Mouse (Mus musculus): ENCODE measurements around the gene Tcte2. TPM values are rescaled to one million over a fixed set of nuclear protein-coding genes. Genes with fewer than 3 reads are reported as not detected.
A peak's percentile ranks its signal among the peaks of the same experiment; 100 is the strongest.

Gene Tcte2
- total and polyA plus RNA-seq, 2 experiments from 2014 or later: 10.0 to 26.6 TPM

DNA sequence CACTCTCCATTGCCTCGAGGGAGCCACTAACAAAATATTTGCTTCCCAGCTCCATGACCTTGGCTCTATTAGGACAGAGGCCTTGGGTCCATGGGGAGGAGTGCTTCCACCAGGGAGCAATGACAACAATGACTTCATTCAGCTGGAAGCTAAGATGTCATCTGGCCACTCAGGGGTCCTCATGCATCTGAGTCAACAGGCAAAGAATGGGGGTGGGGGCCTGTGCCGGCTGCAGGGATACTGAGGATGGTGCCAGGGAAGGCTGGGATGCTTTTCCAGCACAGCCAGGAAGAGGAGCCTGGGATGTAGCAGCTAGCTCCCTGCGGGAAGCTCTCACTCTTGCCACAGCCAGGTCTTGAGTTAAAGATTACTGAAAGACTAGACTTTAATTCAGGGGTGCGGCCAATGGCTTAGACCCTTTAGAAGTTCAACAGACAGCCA is 56.1 kb downstream of the Tcte2 start:
- no peak for TF ChIP-seq CTCF (IDR thresholded peaks at IDR 0.05)
- WGBS: 41% methylated on average over 4 of the region's 4 CpGs
- no peak overlapping the region for H3K9ac ChIP-seq (replicated peaks; ENCODE audit: low read length, poor library complexity, severe bottlenecking)
- H3K36me3 ChIP-seq (ENCODE audit: insufficient read depth, low read length): no peaks in the 10 kb centered on the region
- DNase-seq (ENCODE audit: low spot score) (peak; percentile 35), ATAC-seq (ENCODE audit: low FRiP score) (no peak)
- H3K9me3 ChIP-seq (ENCODE audit: low read length): no peaks in the 10 kb centered on the region
- no peak overlapping the region for H3K4me3 ChIP-seq (ENCODE audit: low read depth, low read length)
- H3K27ac ChIP-seq (ENCODE audit: low read depth, low read length): no peak overlapping the region
- no peaks in the 10 kb centered on the region for H3K27me3 ChIP-seq (ENCODE audit: insufficient read depth, low read length)
- H3K4me1 ChIP-seq (ENCODE audit: insufficient read depth, low read length): no peaks in the 10 kb centered on the region
- H3K4me2 ChIP-seq (ENCODE audit: low read depth, low read length, poor library complexity, severe bottlenecking): no peak overlapping the region

DNA sequence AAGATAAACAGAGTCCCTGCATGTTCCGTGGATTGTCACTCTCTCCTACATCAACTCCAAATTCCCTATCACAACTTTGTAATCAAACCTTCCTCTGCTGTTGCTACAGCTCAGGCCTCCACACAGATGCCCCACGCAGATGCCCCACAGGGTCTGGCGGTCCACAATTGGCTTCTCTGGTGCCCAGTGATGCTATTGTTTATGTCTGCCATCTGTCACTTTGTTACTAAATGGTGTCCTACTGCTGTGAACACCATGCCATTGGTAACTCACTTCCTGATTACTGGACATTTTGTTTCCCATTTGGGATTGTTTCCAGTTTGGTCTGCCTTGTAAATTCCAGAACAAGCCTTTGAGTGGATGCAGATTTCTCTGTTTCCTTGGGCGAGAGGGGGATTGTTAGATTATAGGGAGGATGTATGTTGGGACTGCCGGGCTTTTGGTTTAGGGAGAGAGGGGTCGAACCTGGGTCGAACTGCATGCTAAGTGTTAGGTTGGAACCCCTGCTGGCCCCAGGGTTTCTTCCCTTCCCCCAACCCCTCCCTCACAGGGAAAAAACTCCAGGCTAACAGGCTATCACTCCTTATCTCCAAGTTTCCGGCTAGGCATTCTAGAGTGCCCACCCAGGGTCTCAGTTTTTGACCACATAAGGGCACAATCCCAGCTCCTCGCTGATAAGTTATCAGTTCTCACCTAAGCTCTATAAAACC is 57.9 kb downstream of the Tcte2 start:
- ATAC-seq (ENCODE audit: low FRiP score) (no peak), DNase-seq (ENCODE audit: low spot score) (peak; percentile 33)
- no peak for TF ChIP-seq CTCF (IDR thresholded peaks at IDR 0.05)
- 58% methylated on average over 9 of the region's 9 CpGs for WGBS
- Histone ChIP-seq H3K36me3 (ENCODE audit: insufficient read depth, low read length) (no peaks in the 10 kb centered on the region), H3K27ac (ENCODE audit: low read depth, low read length) (no peak overlapping the region), H3K9ac (replicated peaks; ENCODE audit: low read length, poor library complexity, severe bottlenecking) (no peak overlapping the region), H3K27me3 (ENCODE audit: insufficient read depth, low read length) (no peaks in the 10 kb centered on the region), H3K4me1 (ENCODE audit: insufficient read depth, low read length) (no peaks in the 10 kb centered on the region), H3K4me3 (ENCODE audit: low read depth, low read length) (no peak overlapping the region), H3K9me3 (ENCODE audit: low read length) (no peaks in the 10 kb centered on the region), H3K4me2 (ENCODE audit: low read depth, low read length, poor library complexity, severe bottlenecking) (no peak overlapping the region)

DNA sequence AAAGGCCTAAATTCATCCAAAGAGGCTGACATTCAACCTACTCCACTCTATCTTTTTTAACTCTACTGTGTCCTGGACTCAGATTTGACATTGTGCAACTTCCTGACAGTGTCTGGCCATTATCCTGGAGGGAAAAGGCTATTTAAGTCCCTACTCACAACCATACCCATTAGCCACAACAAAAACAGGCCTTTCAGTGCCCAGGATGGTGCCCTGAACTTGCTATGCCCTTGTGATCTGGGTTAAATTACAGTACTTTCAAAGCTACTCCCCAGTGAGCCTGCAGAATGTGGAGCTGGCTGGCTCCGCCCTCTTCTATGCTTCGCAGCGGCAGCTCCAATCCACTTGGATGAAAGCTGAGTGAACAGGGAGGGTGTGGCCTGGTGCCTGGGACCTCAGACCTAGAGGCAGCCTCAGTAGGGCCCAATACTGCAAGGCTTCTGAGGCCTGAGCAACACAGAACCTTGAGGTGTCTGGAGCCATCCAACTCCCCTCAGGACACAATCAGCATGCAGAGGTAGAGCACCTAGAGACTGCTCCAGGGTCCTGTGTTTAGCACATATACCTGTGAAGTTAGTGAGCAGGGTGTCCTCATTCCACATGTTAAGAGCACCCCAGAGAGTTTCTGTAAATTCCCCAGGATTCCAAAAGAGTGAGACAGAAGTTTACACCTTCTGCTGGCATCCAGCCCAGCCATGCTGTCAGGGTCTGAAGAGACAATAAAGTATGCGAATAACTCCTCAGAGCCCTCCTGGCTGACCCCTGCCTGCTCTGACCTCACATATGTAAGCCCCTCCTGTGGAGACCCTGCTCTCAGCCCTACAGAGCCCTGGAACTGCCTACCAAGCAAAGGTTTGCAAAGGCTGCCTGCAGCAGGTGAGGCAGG is 61.3 kb downstream of the Tcte2 start:
- ATAC-seq (ENCODE audit: low FRiP score) (0 out of 2 replicates have a peak, but pooled peaks have one; percentile 34), DNase-seq (ENCODE audit: low spot score) (peak; percentile 34)
- Histone ChIP-seq H3K9me3 (ENCODE audit: low read length) (no peaks in the 10 kb centered on the region), H3K27me3 (ENCODE audit: insufficient read depth, low read length) (no peaks in the 10 kb centered on the region), H3K27ac (ENCODE audit: low read depth, low read length) (no peak overlapping the region), H3K4me1 (ENCODE audit: insufficient read depth, low read length) (no peaks in the 10 kb centered on the region), H3K36me3 (ENCODE audit: insufficient read depth, low read length) (no peaks in the 10 kb centered on the region), H3K4me3 (ENCODE audit: low read depth, low read length) (no peak overlapping the region), H3K9ac (replicated peaks; ENCODE audit: low read length, poor library complexity, severe bottlenecking) (no peak overlapping the region), H3K4me2 (ENCODE audit: low read depth, low read length, poor library complexity, severe bottlenecking) (no peak overlapping the region)
- 29% methylated on average over 4 of the region's 4 CpGs for WGBS
- TF ChIP-seq CTCF (IDR thresholded peaks at IDR 0.05): no peak

DNA sequence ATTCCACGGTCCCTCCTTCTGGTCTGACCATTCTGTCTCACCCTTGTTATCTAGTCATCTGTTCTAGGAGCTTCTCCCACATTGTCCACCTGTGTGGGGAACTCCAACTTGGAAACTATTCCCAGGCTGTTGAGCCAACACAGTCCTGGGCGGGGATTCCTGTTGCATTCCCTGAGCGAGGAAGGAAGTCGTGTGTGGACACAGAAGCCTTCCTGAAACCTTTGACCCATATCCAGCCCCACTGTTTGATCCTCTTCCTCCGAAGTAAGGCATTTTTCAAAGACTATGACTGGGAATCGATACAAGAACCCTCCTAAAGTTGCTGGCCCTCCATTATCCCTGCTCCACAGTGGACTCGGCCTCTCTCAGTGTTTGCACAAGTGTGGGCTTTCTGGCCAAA is 61.9 kb downstream of the Tcte2 start:
- no peak overlapping the region for H3K4me2 ChIP-seq (ENCODE audit: low read depth, low read length, poor library complexity, severe bottlenecking)
- H3K4me3 ChIP-seq (ENCODE audit: low read depth, low read length): no peak overlapping the region
- no peaks in the 10 kb centered on the region for H3K9me3 ChIP-seq (ENCODE audit: low read length)
- no peak overlapping the region for H3K27ac ChIP-seq (ENCODE audit: low read depth, low read length)
- 76% methylated on average over 7 of the region's 7 CpGs for WGBS
- no peak overlapping the region for H3K9ac ChIP-seq (replicated peaks; ENCODE audit: low read length, poor library complexity, severe bottlenecking)
- H3K36me3 ChIP-seq (ENCODE audit: insufficient read depth, low read length): no peaks in the 10 kb centered on the region
- H3K4me1 ChIP-seq (ENCODE audit: insufficient read depth, low read length): no peaks in the 10 kb centered on the region
- no peak for DNase-seq (ENCODE audit: low spot score)
- TF ChIP-seq CTCF (IDR thresholded peaks at IDR 0.05): no peak
- ATAC-seq (ENCODE audit: low FRiP score): no peak
- H3K27me3 ChIP-seq (ENCODE audit: insufficient read depth, low read length): no peaks in the 10 kb centered on the region

DNA sequence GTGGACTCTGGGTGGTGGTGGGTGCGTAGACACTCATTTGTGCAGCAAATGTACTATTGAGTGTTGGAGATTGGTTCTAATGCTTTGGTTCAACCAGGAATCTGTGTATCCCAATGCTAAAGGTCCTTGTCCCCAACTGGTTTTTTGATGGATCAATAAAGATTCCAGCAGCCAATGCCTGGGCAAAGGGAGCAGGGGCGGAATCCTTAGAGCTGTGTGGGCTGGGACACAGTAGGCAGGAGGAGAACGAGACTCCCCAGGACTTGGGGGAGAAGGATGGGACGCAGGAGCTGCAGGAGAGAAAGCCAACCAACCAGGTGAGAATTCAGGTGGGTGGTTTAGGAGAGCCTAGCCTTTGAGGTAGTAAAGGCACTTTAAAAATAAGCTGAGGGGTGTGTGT is 63.4 kb downstream of the Tcte2 start:
- H3K4me3 ChIP-seq (ENCODE audit: low read depth, low read length): no peak overlapping the region
- H3K27me3 ChIP-seq (ENCODE audit: insufficient read depth, low read length): no peaks in the 10 kb centered on the region
- H3K9ac ChIP-seq (replicated peaks; ENCODE audit: low read length, poor library complexity, severe bottlenecking): no peak overlapping the region
- H3K4me1 ChIP-seq (ENCODE audit: insufficient read depth, low read length): no peaks in the 10 kb centered on the region
- WGBS: 89% methylated on average over 4 of the region's 4 CpGs
- ATAC-seq (ENCODE audit: low FRiP score) (no peak), DNase-seq (ENCODE audit: low spot score) (no peak)
- no peak overlapping the region for H3K4me2 ChIP-seq (ENCODE audit: low read depth, low read length, poor library complexity, severe bottlenecking)
- H3K27ac ChIP-seq (ENCODE audit: low read depth, low read length): no peak overlapping the region
- H3K36me3 ChIP-seq (ENCODE audit: insufficient read depth, low read length): no peaks in the 10 kb centered on the region
- TF ChIP-seq CTCF (IDR thresholded peaks at IDR 0.05): no peak
- no peaks in the 10 kb centered on the region for H3K9me3 ChIP-seq (ENCODE audit: low read length)

DNA sequence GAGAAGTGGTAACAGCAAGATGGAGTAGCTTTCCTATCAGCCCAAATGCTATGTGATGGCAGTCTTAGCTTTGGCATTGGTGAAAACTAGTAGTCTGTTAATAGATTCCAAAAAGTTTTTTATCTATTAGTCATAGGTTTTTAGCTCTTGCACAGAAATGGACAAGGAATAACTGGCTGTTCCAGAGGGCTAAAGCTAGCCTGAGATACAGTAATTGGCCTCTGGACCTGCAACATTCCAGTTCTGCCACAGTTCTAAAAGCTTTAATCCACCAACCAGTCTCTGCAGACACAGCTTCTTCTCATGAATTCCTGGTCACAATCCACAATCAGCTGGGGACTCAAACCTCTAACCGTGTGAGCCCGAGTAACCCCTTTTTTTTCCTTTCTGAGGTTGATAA is 64.0 kb downstream of the Tcte2 start:
- no peaks in the 10 kb centered on the region for H3K9me3 ChIP-seq (ENCODE audit: low read length)
- H3K4me2 ChIP-seq (ENCODE audit: low read depth, low read length, poor library complexity, severe bottlenecking): no peak overlapping the region
- ATAC-seq (ENCODE audit: low FRiP score) (no peak), DNase-seq (ENCODE audit: low spot score) (no peak)
- no peaks in the 10 kb centered on the region for H3K4me1 ChIP-seq (ENCODE audit: insufficient read depth, low read length)
- no peak overlapping the region for H3K27ac ChIP-seq (ENCODE audit: low read depth, low read length)
- no peaks in the 10 kb centered on the region for H3K36me3 ChIP-seq (ENCODE audit: insufficient read depth, low read length)
- H3K4me3 ChIP-seq (ENCODE audit: low read depth, low read length): no peak overlapping the region
- no peak overlapping the region for H3K9ac ChIP-seq (replicated peaks; ENCODE audit: low read length, poor library complexity, severe bottlenecking)
- H3K27me3 ChIP-seq (ENCODE audit: insufficient read depth, low read length): no peaks in the 10 kb centered on the region
- WGBS: 84% methylated on average over 2 of the region's 2 CpGs
- no peak for TF ChIP-seq CTCF (IDR thresholded peaks at IDR 0.05)
